Mouse (Mus musculus) ovary, postnatal 36 days (tissue): Measurements from ENCODE around the gene Olfr1101.

Source experiments
- DNase-seq: peaks from one replicate; pipeline ENCODE4 v3.0.0; 2022; ENCODE audit warnings: low spot score, mixed read lengths

Olfr1101 gene

GRCm38 (mm10) chr2:86991121-86991520 is at the start of gene Olfr1101:
TSS of gene Olfr1101 (minus strand) at chr2:86991221.
- no peak for DNase-seq

GRCm38 (mm10) chr2:87036431-87036830 is 45.4 kb upstream of the Olfr1101 start, which contains the start of gene Olfr1105:
TSS of gene Olfr1105 (minus strand) at chr2:87036531.
- no peak for DNase-seq

GRCm38 (mm10) chr2:87026980-87027379 is 36.0 kb upstream of the Olfr1101 start, which contains the start of gene Olfr1104:
TSS of gene Olfr1104 (minus strand) at chr2:87027080.
- no peak for DNase-seq

DNA sequence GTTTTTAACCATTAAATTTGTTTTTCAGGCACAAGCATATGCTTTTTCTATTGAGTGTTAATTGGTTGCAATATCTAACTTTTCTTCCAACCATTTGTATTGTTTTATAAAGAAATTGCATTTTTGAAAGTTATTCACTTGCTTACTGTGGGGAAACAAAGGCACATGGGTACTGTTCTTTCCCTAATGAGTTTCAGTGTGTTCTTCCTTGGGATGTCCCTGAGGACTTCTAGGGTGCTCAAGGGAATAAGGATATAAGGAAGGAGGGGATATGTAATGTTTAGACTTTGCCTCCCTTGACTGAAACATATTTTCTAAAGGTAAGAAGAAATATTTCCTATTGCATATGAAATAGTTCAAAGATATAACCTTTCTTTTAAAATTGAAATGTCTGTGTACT is 7.1 kb upstream of the Olfr1101 start, which contains the start of gene Olfr1102:
Olfr1102 (plus strand) TSS at position 301 of the 400 bp plus-strand sequence.
- no peak for DNase-seq

- no peak for DNase-seq
These were observed 11.2 kb downstream of the Olfr1101 start, which contains the start of gene Olfr1100 for GRCm38 (mm10) chr2:86979854-86980253. TSS of gene Olfr1100 (minus strand) at chr2:86979954.

GRCm38 (mm10) chr2:86960593-86960992 is 30.4 kb downstream of the Olfr1101 start, which contains the start of gene Olfr1099:
TSS of gene Olfr1099 (minus strand) at chr2:86960693.
- no peak for DNase-seq
